Mouse (Mus musculus): ENCODE results near the gene Brd1.

GRCm38 (mm10) chr15:88697586-88697985, 36.4 kb downstream of the Brd1 start:
- TF ChIP-seq CTCF (IDR thresholded peaks at IDR 0.05; ENCODE audit: low read depth), result no peak
- no peak for TF ChIP-seq EP300 (IDR thresholded peaks at IDR 0.05; ENCODE audit: low read depth)

All from liver, postnatal 0 days (tissue).